Mouse (Mus musculus) neural tube, embryonic 12.5 days (tissue): ENCODE results near the gene Dcaf6. TPM values are rescaled to one million over a fixed set of nuclear protein-coding genes. Genes with fewer than 3 reads are reported as not detected.

Experiments
- ATAC-seq: fragments of 200-750 bp; cut with Nextera tagmentation; 2 replicates; pipeline ENCODE4 v1.8.0; 2017; ENCODE audit warnings: low read depth, mild to moderate bottlenecking, moderate TSS enrichment, moderate library complexity; ENCODE audit not compliant: low FRiP score
- H3K27ac ChIP-seq: fragments of 300-500 bp; sonication (generic); 2 replicates; pipeline ENCODE4 v1.5.1; 2016
- H3K27me3 ChIP-seq: fragments of 300-500 bp; sonication (generic); replicated peaks from 2 replicates; pipeline ENCODE4 v1.6.1; 2016; ENCODE audit warnings: mild to moderate bottlenecking
- H3K36me3 ChIP-seq: fragments of 300-500 bp; sonication (generic); 2 replicates; pipeline ENCODE4 v1.6.1; 2016; ENCODE audit warnings: mild to moderate bottlenecking
- H3K4me1 ChIP-seq: fragments of 300-500 bp; sonication (generic); 2 replicates; pipeline ENCODE4 v1.6.1; 2016
- H3K4me2 ChIP-seq: fragments of 300-500 bp; sonication (generic); replicated peaks from 2 replicates; pipeline ENCODE4 v1.6.1; 2016; ENCODE audit warnings: mild to moderate bottlenecking
- H3K4me3 ChIP-seq: fragments of 300-500 bp; sonication (generic); 2 replicates; pipeline ENCODE4 v1.5.1; 2016
- H3K9ac ChIP-seq: fragments of 300-500 bp; sonication (generic); 2 replicates; pipeline ENCODE4 v1.6.1; 2016; ENCODE audit warnings: mild to moderate bottlenecking
- H3K9me3 ChIP-seq: fragments of 300-500 bp; sonication (generic); 2 replicates; pipeline ENCODE4 v1.6.1; 2016; ENCODE audit warnings: mild to moderate bottlenecking
- WGBS: fragments of 180-500 bp; shearing (Covaris S2); methylation state at CpG from one replicate; pipeline ENCODE4 v1.1.7; 2016; 5-methylcytosine and 5-hydroxymethylcytosine counted together
- polyA plus RNA-seq: library from polyadenylated mRNA; unstranded; fragments of >200 nt; fragmentation: Nextera tagmentation; extraction: Ambion mirVana; gene quantifications from 2 replicates; pipeline ENCODE4 v1.2.1, GENCODE M21; 2016

Dcaf6 gene
- polyA plus RNA-seq, 1 experiment from 2014 or later, result 12.6 TPM

DNA sequence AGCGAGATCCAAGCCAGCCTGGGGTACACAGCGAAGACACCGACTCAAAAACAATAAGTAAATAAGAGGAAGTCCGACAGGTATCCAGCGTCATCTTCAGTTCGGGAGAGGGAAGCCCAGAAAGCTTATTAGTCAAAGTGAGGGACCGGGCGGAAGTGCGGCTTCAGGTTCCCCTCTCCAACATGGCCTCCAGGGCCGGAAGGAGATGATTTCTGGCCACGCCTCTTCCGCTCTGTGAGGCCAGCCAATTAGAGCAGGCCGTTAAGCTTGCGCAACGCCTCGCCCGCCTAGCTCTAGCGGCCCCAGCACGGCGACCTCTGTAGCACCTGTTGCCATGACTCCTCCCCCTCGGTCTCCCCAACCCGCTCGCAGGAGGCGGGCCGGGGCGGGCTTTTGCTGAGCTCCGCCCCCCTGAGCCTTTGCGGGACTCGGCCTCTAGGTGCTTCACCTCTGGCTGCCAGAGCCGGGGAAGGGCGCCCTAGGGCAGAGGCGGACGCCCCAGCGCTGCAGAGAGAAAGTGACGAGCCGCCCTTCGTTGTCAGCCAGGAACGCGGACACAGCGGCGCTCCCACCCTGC lies 614 bp upstream of the Dcaf6 start:
- H3K4me3 ChIP-seq, result peak overlapping the region; percentile 92
- H3K9me3 ChIP-seq, result no peaks in the 10 kb centered on the region
- peak overlapping the region; percentile 82 for H3K27ac ChIP-seq
- under 1% methylated on average over 41 of the region's 41 CpGs for WGBS
- H3K27me3 ChIP-seq, result no peaks in the 10 kb centered on the region
- H3K9ac ChIP-seq, result peak overlapping the region; percentile 79
- peak overlapping the region; percentile 87 for H3K4me2 ChIP-seq
- peaks cover 8% of the 10 kb centered on the region for H3K4me1 ChIP-seq
- H3K36me3 ChIP-seq, result no peaks in the 10 kb centered on the region
- peak; percentile 98 for ATAC-seq

DNA sequence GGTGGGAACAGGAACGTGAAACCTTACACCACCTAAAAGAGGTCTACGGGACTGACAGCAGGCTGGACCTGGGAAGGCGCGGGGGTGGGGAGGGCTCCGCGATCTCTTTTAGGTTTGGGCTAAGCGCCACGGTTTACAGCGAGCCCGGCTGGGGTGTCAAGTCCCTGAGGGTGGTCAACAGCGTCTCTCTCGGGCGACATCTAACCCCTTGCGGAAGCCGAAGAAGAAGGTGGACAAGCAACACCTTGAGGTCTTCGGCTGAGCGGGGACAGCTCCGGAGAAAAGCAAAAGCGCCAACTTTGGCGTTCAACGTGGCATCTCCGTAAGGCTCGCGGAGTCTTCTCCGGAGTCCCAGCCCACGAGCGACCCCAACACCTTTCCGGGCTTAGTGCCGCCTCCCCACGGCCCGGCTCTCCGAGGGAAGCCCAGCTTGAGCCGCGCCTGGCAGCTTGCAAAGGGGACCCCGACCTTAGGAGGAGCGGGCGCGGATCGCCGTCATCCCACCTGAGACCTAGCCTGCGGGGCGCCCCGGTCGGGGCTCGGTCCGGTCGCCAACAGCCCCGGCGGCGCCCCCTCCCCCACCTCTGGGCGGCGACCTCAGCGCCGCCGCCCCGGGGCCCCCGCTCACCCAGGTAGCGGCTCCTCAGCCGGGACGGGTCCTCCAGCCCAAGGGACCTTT lies 633 bp downstream of the Dcaf6 start:
- peak overlapping the region; percentile 79 for H3K9ac ChIP-seq
- H3K4me2 ChIP-seq, result peak overlapping the region; percentile 87
- no peaks in the 10 kb centered on the region for H3K9me3 ChIP-seq
- H3K36me3 ChIP-seq, result no peaks in the 10 kb centered on the region
- no peak; the same call in 1 of the 2 replicates for ATAC-seq
- peaks cover 8% of the 10 kb centered on the region for H3K4me1 ChIP-seq
- under 1% methylated on average over 60 of the region's 60 CpGs for WGBS
- peak overlapping the region; percentile 92 for H3K4me3 ChIP-seq
- H3K27me3 ChIP-seq, result no peaks in the 10 kb centered on the region
- H3K27ac ChIP-seq, result peak overlapping the region; percentile 82

DNA sequence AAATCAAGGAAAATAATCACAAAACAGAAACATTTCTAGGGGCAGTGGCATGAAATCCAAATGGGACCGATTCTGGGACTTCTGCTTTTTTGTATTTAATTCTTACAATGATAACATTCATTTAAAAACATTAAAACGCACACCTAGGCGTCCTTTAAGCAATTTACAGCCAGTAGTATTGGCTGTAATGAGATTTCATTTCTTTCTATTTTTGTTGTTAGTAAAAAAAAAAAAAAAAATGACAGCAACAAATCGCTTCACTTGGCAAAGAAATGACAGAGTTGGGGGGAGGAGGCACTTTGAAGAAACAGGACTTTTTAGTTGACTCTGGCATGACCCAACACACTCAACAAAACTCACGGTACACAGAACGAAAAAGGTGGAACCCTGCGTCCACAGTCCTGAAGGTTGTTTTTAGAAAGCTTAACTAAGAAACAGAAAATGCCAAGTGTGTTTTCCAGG lies 1.2 kb downstream of the Dcaf6 start:
- no peak overlapping the region for H3K27ac ChIP-seq
- H3K9me3 ChIP-seq, result 0 out of 2 replicates have a peak, but pooled peaks cover 3% of the 10 kb centered on the region
- no peaks in the 10 kb centered on the region for H3K27me3 ChIP-seq
- peak overlapping the region; percentile 79 for H3K9ac ChIP-seq
- WGBS, result 21% methylated on average over 7 of the region's 7 CpGs
- peaks cover 8% of the 10 kb centered on the region for H3K4me1 ChIP-seq
- ATAC-seq, result no peak
- H3K4me2 ChIP-seq, result peak overlapping the region; percentile 87
- peak overlapping the region; percentile 92 for H3K4me3 ChIP-seq
- no peaks in the 10 kb centered on the region for H3K36me3 ChIP-seq

DNA sequence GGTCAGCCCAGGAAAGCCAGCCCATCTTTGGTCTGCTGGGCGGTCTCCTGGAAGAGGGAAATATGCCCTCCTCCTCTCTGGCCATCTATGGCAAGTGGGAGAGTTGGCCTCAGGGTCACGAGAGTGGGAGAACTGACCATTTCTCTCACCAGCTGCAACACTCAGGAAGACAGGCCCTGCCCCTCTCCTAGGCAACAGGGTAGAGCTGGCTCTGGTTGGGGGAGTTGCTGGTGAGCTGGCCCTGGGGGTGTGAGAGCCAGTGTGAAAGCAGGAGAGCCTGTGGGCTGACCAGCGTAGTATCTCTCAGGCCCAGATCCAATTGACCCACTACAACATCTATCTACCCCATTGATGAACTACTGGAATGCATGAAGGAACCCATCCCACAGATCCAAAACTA lies 18.6 kb downstream of the Dcaf6 start:
- Histone ChIP-seq H3K36me3 (no peaks in the 10 kb centered on the region), H3K4me3 (no peak overlapping the region), H3K4me1 (no peaks in the 10 kb centered on the region), H3K9ac (no peak overlapping the region), H3K4me2 (no peak overlapping the region), H3K27me3 (no peaks in the 10 kb centered on the region), H3K27ac (no peak overlapping the region), H3K9me3 (no peaks in the 10 kb centered on the region)
- ATAC-seq, result no peak
- 88% methylated on average over 3 of the region's 3 CpGs for WGBS

DNA sequence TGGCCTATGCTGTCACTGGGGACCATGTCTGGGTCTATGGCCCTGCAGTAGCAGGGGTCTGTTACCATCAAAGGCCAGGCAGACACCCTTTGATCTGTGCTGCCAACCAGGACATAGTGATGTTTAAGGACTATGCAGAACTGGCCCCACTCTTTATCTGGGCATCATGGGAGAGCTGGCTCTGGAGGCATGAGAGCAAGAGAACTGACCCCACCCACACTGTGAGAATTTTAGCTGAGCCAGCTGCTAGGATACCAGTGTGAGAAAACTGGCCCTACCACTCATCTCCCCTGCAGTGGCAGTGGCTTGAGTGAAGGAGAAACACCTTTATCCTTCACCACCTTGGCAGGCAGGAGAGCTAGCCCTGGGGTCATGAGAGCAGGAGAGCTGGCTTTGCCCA lies 19.1 kb downstream of the Dcaf6 start:
- ATAC-seq, result no peak
- Histone ChIP-seq H3K4me3 (no peak overlapping the region), H3K9me3 (no peaks in the 10 kb centered on the region), H3K4me1 (no peaks in the 10 kb centered on the region), H3K27me3 (no peaks in the 10 kb centered on the region), H3K36me3 (no peaks in the 10 kb centered on the region), H3K9ac (no peak overlapping the region), H3K4me2 (no peak overlapping the region), H3K27ac (no peak overlapping the region)

DNA sequence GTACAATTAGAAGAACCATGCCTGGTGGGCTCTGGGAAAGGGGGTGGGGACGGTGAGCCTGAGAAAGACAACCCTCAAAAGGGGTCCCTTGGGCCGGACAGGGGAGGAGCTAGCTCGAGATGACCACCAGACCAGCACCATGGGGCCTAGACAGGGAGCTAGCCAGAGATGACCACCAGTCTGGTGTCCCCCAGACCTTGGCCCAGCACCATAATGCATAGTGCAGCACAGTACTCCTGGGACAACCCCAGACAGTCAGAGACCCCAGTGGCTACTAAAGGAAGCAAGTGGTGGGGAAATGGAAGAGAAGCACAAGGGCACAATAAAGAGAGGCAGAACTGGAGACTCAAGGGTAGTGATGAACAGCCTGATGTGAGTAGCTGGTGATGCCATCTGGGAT lies 19.5 kb downstream of the Dcaf6 start:
- no peak overlapping the region for H3K4me3 ChIP-seq
- H3K27me3 ChIP-seq, result no peaks in the 10 kb centered on the region
- no peak for ATAC-seq
- H3K9ac ChIP-seq, result no peak overlapping the region
- H3K4me1 ChIP-seq, result no peaks in the 10 kb centered on the region
- WGBS, result 73% methylated on average over 3 of the region's 3 CpGs
- H3K27ac ChIP-seq, result no peak overlapping the region
- no peaks in the 10 kb centered on the region for H3K36me3 ChIP-seq
- no peaks in the 10 kb centered on the region for H3K9me3 ChIP-seq
- H3K4me2 ChIP-seq, result no peak overlapping the region

DNA sequence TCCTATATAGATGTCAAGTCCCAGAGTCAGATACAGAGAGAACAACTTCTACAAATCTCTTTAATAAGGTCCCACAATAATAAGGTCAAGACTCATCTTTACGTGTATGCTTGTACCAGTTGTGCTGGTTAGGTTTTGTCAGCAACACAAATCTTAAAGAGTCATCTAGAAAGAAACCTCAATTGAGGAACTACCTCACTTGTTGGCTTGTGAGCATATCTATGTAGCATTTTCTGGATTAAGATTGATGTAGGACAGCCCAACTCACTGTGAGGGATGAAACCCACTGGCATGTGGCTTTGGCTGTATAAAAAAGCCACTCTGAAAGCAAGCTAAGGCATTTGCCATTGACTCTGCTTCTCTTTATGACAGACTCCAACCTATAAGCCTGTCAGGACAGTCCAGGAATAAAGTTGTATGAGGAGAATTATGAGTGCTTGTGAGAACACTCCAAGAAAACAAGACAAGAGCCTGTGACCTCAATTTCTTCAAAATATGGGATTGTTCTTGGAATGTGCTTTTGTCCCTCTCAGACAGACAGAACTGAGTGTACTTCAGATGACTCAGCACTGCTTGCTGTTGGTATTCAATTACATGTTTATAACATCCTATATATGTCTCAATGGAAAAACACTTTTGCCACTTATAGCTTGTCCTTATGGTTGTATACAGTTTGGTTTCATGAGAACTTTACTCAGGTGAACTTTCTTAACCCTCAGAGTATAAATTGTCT lies 21.8 kb downstream of the Dcaf6 start:
- H3K27ac ChIP-seq, result no peak overlapping the region

DNA sequence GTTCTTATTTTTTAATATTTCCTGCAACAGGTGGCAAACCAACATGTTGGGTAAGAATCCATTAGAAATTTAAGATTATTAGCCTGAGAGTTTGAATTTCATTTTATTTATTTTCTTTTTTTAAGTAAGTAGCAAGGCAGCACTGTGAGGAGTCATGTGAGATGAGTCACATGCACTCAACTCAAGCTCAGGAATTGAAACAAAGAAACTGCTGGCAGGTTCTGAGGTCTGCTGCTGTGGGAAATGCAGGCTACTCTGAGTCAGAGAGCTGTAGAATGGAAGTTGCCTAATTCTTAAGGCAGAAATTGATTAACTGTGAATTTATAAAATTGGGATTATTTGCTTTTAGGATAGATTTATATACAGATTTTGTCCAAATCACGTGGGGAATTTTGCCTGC lies 27.4 kb downstream of the Dcaf6 start:
- H3K9ac ChIP-seq, result no peak overlapping the region
- no peaks in the 10 kb centered on the region for H3K4me1 ChIP-seq
- no peaks in the 10 kb centered on the region for H3K27me3 ChIP-seq
- H3K9me3 ChIP-seq, result no peaks in the 10 kb centered on the region
- ATAC-seq, result no peak
- no peak overlapping the region for H3K27ac ChIP-seq
- H3K4me2 ChIP-seq, result no peak overlapping the region
- WGBS, result 81% methylated on average over 1 of the region's 1 CpGs
- H3K36me3 ChIP-seq, result no peaks in the 10 kb centered on the region; the same call in 1 of the 2 replicates
- no peak overlapping the region for H3K4me3 ChIP-seq

More for the DNA sequence above, 21.8 kb downstream of the Dcaf6 start:
- H3K4me2 ChIP-seq, result no peak overlapping the region
- WGBS, result 93% methylated on average over 1 of the region's 1 CpGs
- H3K9me3 ChIP-seq, result no peaks in the 10 kb centered on the region
- H3K27me3 ChIP-seq, result no peaks in the 10 kb centered on the region
- no peak overlapping the region for H3K4me3 ChIP-seq
- no peaks in the 10 kb centered on the region; the same call in 1 of the 2 replicates for H3K36me3 ChIP-seq
- no peak overlapping the region for H3K9ac ChIP-seq
- no peaks in the 10 kb centered on the region for H3K4me1 ChIP-seq
- ATAC-seq, result no peak

DNA sequence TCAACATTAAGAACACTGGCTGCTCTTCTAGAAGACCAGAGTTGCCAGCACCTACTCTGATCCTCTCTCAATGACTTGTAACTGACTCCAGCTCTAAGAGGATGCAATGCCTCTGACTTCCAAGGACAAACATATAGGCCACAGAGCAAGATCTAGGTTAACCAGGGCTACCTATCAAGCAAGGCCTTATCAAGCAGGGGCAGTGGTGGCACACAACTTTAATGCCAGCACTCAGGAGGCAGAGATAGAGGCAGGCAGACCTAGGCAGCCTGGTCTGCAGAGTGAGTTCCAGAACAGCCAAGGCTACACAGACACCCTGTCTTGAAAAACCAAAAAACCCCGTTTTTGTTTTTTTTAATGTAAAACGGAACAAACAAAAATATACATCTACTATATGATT lies 34.0 kb downstream of the Dcaf6 start:
- no peak overlapping the region for H3K9ac ChIP-seq
- WGBS, result 91% methylated on average over 2 of the region's 2 CpGs
- H3K9me3 ChIP-seq, result no peaks in the 10 kb centered on the region
- H3K4me3 ChIP-seq, result no peak overlapping the region
- ATAC-seq, result no peak
- no peaks in the 10 kb centered on the region for H3K4me1 ChIP-seq
- no peaks in the 10 kb centered on the region for H3K36me3 ChIP-seq
- no peak overlapping the region for H3K4me2 ChIP-seq
- no peak overlapping the region for H3K27ac ChIP-seq
- H3K27me3 ChIP-seq, result no peaks in the 10 kb centered on the region

DNA sequence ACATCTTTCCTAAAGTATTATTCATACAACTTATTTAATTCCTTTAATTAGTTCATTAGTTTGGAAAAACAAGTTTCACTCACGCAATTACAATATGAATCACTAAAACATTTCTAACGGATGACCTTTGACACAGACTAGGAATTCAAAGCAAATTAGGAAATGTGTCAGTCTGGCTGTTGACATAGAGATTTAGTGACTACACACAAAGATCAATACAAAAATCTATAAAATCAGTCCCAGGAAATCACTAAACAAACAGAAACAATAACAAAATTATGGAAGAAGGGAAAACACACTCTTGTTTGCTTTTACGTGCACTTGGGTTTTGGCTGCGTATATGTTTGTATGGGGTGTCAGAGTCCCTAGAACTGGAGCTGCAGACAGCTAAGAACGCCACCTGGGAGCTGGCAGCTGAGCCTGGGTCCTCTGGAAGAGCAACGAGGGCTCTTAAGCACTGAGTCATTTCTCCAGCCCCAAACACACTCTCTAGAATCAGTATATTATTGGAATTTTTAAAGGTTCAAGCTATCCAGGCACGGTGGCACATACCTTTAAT lies 38.8 kb downstream of the Dcaf6 start:
- Histone ChIP-seq H3K4me1 (no peaks in the 10 kb centered on the region), H3K9ac (no peak overlapping the region), H3K4me3 (no peak overlapping the region), H3K4me2 (no peak overlapping the region), H3K27me3 (no peaks in the 10 kb centered on the region), H3K27ac (no peak overlapping the region), H3K36me3 (no peaks in the 10 kb centered on the region), H3K9me3 (no peaks in the 10 kb centered on the region)
- WGBS, result 84% methylated on average over 7 of the region's 7 CpGs
- no peak for ATAC-seq

DNA sequence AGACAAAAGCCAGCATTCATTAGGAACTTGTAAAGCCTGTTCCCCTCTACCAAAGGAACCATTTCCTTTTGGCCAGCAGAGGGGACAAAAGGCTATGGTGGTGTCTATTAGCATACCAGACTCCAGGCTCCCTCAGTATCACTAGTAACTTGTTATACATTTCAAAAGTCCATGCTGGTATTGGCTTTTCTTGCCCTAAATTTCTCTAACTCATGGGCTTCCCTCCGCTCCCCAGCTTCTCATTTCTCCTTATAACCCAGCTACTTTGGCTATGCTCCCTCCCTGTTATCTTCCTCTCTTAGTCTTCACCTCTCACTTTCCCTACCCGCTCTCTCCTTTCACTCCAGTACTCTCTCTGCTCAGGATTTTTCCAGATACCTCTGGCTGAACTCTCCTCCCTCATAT lies 63.9 kb downstream of the Dcaf6 start:
- Histone ChIP-seq H3K9me3 (no peaks in the 10 kb centered on the region), H3K4me3 (no peak overlapping the region), H3K27ac (no peak overlapping the region), H3K36me3 (no peaks in the 10 kb centered on the region), H3K4me1 (no peaks in the 10 kb centered on the region), H3K27me3 (no peaks in the 10 kb centered on the region), H3K9ac (no peak overlapping the region), H3K4me2 (no peak overlapping the region)
- 88% methylated on average over 2 of the region's 2 CpGs for WGBS
- ATAC-seq, result no peak

DNA sequence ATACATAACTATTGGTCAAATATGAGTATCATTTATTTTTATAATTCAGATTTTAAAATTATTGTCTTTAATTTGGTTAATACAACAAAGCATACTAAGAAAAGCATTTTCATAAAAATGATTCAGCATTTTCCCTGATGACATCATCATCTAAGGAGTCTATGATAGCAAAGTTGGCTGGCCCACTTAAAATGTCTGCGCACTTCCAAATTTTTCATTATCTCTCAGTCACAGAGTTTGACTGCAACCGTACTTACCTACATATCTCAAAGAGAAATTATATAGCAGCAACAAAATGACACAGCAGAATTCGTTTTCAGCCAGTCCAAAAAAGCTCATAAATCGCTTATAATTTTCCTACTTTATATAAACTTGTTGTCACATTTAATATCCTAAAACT lies 64.3 kb downstream of the Dcaf6 start:
- H3K4me3 ChIP-seq, result no peak overlapping the region
- 94% methylated on average over 4 of the region's 4 CpGs for WGBS
- H3K9me3 ChIP-seq, result no peaks in the 10 kb centered on the region
- no peak for ATAC-seq
- H3K9ac ChIP-seq, result no peak overlapping the region
- H3K27me3 ChIP-seq, result no peaks in the 10 kb centered on the region
- H3K4me1 ChIP-seq, result no peaks in the 10 kb centered on the region
- no peak overlapping the region for H3K4me2 ChIP-seq
- H3K27ac ChIP-seq, result no peak overlapping the region
- no peaks in the 10 kb centered on the region for H3K36me3 ChIP-seq
